Mouse (Mus musculus) liver, embryonic 14.5 days (tissue): ENCODE results near the gene Tor1aip1. TPM values are rescaled to one million over a fixed set of nuclear protein-coding genes. Genes with fewer than 3 reads are reported as not detected.
A peak's percentile ranks its signal among the peaks of the same experiment; 100 is the strongest.

Experiments used
- ATAC-seq: fragments of 200-750 bp; cut with Nextera tagmentation; 2 replicates; pipeline ENCODE4 v1.8.0; 2017; ENCODE audit warnings: moderate number of reproducible peaks, mild to moderate bottlenecking, moderate library complexity; ENCODE audit not compliant: insufficient read depth
- DNase-seq, 3 experiments: peaks; one replicate each; pipeline ENCODE4 v3.0.0-alpha.2; 2012 to 2013; ENCODE audit warnings: low read depth in 3 of 3, low spot score in 3 of 3
- H3K27ac ChIP-seq: fragments of 300-500 bp; sonication (generic); 2 replicates; pipeline ENCODE4 v1.5.1; 2014; ENCODE audit warnings: moderate library complexity, mild to moderate bottlenecking, control low read depth, inconsistent platforms
- H3K27me3 ChIP-seq: fragments of 300-500 bp; sonication (generic); 2 replicates; pipeline ENCODE4 v1.6.1; 2014; ENCODE audit warnings: mild to moderate bottlenecking, low read length, moderate library complexity; ENCODE audit not compliant: control insufficient read depth, insufficient read depth
- H3K36me3 ChIP-seq: fragments of 300-500 bp; sonication (generic); replicated peaks from 2 replicates; pipeline ENCODE4 v1.6.1; 2014; ENCODE audit warnings: low read depth; ENCODE audit not compliant: control insufficient read depth, insufficient read depth
- H3K4me1 ChIP-seq, 2 experiments: fragments of 200-500 bp in 1 of 2; fragments of 300-500 bp in 1 of 2; sonication (generic) in 1 of 2; replicated peaks; 2 replicates each; pipeline ENCODE4 v1.6.1; 2012 to 2014; ENCODE audit warnings: antibody characterized with exemption in 1 of 2, inconsistent platforms in 1 of 2, low read length in 1 of 2; ENCODE audit not compliant: control insufficient read depth in 2 of 2, insufficient read depth in 2 of 2
- H3K4me2 ChIP-seq: fragments of 300-500 bp; sonication (generic); 2 replicates; pipeline ENCODE4 v1.6.1; 2014; ENCODE audit warnings: low read depth, mild to moderate bottlenecking, control low read depth, moderate library complexity
- H3K4me3 ChIP-seq, 2 experiments: fragments of 200-500 bp in 1 of 2; fragments of 300-500 bp in 1 of 2; sonication (generic) in 1 of 2; 2 replicates each; pipeline ENCODE4 v1.5.1; 2012 to 2014; ENCODE audit warnings: low read depth in 2 of 2, low read length in 2 of 2, mild to moderate bottlenecking in 2 of 2, control low read depth in 1 of 2, inconsistent platforms in 1 of 2, moderate library complexity in 1 of 2; ENCODE audit not compliant: insufficient read depth in 1 of 2
- H3K9ac ChIP-seq: fragments of 300-500 bp; sonication (generic); replicated peaks from 2 replicates; pipeline ENCODE4 v1.6.1; 2014; ENCODE audit warnings: mild to moderate bottlenecking, control low read depth, moderate library complexity
- H3K9me3 ChIP-seq: fragments of 300-500 bp; sonication (generic); 2 replicates; pipeline ENCODE4 v1.6.1; 2016; ENCODE audit warnings: low read length, mixed read lengths; ENCODE audit not compliant: control insufficient read depth
- CTCF ChIP-seq: IDR thresholded peaks from 2 replicates; pipeline ENCODE4 v1.5.1; 2016; ENCODE audit warnings: antibody characterized with exemption, low read depth, control low read depth
- EP300 ChIP-seq: IDR thresholded peaks from 2 replicates; pipeline ENCODE4 v1.6.1; 2016; ENCODE audit warnings: antibody characterized with exemption, low read depth
- WGBS: fragments of 180-500 bp; shearing (Covaris S2); extraction: QIAGEN DNeasy Blood & Tissue Kit; methylation state at CpG from one replicate; pipeline ENCODE4 v1.1.7; 2014; ENCODE audit not compliant: insufficient replicate concordance; 5-methylcytosine and 5-hydroxymethylcytosine counted together
- polyA plus RNA-seq, 2 experiments: library from polyadenylated mRNA; depleted of rRNA in 1 of 2; stranded (reverse) in 1 of 2; unstranded in 1 of 2; fragments of >200 nt; fragmentation: Nextera tagmentation in 1 of 2; extraction: Ambion mirVana in 1 of 2; gene quantifications; 2 replicates each; pipeline versions ENCODE4 v1.2.1 to v1.2.3; 2012 to 2014

The Tor1aip1 gene
- polyA plus RNA-seq, 2 experiments: 6.4 to 20.9 TPM

DNA sequence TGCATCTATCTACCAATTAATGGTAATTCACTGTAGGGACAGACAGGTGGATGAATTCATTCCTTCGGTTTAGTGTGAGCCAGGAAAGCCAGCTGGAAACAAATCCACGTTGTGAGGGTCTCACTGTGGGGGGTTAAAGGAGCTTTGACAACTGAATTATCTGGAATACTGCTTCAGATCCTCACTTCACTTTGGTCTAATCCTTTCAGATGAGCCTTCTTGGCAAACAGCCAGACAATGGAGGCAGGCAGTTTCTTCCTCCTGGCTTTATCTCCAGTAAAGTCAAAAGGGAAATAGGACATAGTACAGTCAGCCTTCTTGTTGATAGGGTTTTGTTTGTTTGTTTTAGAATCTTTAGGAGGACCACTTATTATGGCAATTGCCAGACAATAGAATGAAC lies 46.9 kb downstream of the Tor1aip1 start:
- no peak for ATAC-seq
- no peak overlapping the region for H3K4me3 ChIP-seq
- no peaks in the 10 kb centered on the region for H3K4me1 ChIP-seq
- TF ChIP-seq EP300 (no peak), CTCF (no peak)
- WGBS: 35% methylated on average over 2 of the region's 2 CpGs
- H3K4me2 ChIP-seq: no peak overlapping the region
- H3K9ac ChIP-seq: no peak overlapping the region
- DNase-seq: no peak
- H3K27ac ChIP-seq: no peak overlapping the region
- no peaks in the 10 kb centered on the region for H3K27me3 ChIP-seq
- no peaks in the 10 kb centered on the region for H3K9me3 ChIP-seq
- H3K36me3 ChIP-seq: no peaks in the 10 kb centered on the region

DNA sequence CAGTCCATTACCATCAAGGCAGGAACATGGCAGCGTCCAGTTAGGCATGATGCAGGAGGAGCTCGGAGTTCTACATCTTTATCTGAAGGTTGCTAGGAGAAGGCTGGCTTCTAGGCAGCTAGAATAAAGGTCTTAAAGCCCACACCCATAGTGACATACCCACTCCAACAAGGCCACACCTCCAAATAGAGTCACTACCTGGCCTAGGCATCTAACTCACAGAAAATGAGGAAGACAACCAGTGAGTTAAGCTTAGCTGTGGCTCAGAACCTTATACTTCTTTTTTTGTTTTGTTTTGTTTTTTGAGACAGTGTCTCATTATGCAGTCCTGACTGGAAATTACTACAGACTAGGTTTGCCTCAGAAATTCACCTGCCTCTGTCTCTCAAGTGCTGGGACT lies 48.7 kb downstream of the Tor1aip1 start:
- no peak for ATAC-seq
- TF ChIP-seq CTCF: no peak
- TF ChIP-seq EP300: no peak

DNA sequence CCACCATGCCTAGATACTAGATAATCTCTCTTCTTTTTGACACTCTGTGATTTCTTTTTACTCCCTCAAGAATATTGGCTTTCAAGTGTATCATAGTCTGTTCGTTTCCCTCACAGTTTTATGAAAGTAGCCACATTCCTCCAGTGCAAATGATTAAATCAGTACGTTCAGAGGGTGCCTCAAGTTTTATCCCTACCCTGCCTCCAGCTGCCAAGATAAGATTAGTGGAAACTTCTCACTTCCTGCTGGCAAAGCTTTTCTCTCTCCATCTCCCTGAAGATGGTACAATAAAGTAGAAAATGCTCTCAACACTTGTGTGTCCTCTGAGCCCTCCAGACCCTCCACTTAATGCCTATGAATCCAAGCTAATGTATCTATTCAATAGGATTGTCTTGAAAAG lies 61.3 kb downstream of the Tor1aip1 start:
- no peak for TF ChIP-seq CTCF
- peak; percentile 28; the same call in 1 of the 2 replicates for TF ChIP-seq EP300
- Histone ChIP-seq H3K27ac (no peak overlapping the region), H3K27me3 (no peaks in the 10 kb centered on the region), H3K4me2 (peak overlapping the region; percentile 80), H3K9ac (no peak overlapping the region), H3K4me1 (peaks cover 16 to 19% of the 10 kb centered on the region in 2 experiments), H3K4me3 (no peak overlapping the region), H3K9me3 (no peaks in the 10 kb centered on the region), H3K36me3 (no peaks in the 10 kb centered on the region)
- WGBS: 8% methylated on average over 2 of the region's 2 CpGs
- peak; percentile 17 to 27 (median 26) for DNase-seq
- no peak for ATAC-seq

More for the DNA sequence above, 48.7 kb downstream of the Tor1aip1 start:
- no peak for DNase-seq
- Histone ChIP-seq H3K36me3 (no peaks in the 10 kb centered on the region), H3K9me3 (no peaks in the 10 kb centered on the region), H3K4me3 (no peak overlapping the region), H3K4me1 (no peaks in the 10 kb centered on the region; a peak in 1 of 4 replicates), H3K4me2 (no peak overlapping the region), H3K27me3 (no peaks in the 10 kb centered on the region), H3K9ac (no peak overlapping the region), H3K27ac (no peak overlapping the region)
- WGBS: 46% methylated on average over 2 of the region's 2 CpGs

DNA sequence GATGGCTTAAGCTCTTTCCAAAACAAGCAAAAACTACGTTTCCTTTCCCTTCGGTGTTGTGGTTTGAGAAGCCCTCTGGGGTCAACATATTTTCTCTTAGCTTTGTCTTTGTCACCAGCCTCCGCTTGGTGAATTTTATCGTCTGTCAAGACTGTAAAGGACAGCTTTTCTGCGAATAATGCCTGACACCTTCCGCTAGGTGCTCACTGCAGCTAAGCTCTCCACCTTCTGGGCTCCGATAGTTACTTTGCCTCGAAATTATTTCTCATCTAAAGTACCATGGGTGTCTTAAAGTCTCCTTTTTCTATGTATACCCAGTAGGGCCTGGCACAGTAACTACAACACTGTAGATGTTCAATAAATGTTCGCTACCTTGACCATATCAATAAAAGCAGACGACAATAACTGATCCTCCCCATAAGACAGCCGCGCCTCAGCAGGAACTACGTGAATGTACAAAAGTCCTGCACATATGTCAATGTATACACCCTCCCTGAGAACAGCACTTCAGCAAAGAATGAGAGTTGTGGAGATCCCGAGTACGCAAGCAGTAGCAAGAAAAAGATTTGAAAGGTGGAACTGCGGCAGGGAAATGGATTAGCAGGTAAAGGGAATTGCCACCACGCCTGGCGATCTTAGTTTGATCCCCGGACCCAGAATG lies 62.4 kb downstream of the Tor1aip1 start:
- WGBS: 5% methylated on average over 19 of the region's 19 CpGs
- Histone ChIP-seq H3K27ac (peak overlapping the region; percentile 53), H3K36me3 (no peaks in the 10 kb centered on the region), H3K27me3 (no peaks in the 10 kb centered on the region), H3K9me3 (no peaks in the 10 kb centered on the region), H3K4me3 (peak overlapping the region; percentile 70 to 97), H3K9ac (peak overlapping the region; percentile 48), H3K4me1 (peaks cover 16 to 19% of the 10 kb centered on the region in 2 experiments), H3K4me2 (peak overlapping the region; percentile 80)
- peak; percentile 20 to 37 (median 22) for DNase-seq
- peak; percentile 11 for ATAC-seq
- TF ChIP-seq CTCF (peak; percentile 31; the same call in 1 of the 2 replicates), EP300 (no peak)

DNA sequence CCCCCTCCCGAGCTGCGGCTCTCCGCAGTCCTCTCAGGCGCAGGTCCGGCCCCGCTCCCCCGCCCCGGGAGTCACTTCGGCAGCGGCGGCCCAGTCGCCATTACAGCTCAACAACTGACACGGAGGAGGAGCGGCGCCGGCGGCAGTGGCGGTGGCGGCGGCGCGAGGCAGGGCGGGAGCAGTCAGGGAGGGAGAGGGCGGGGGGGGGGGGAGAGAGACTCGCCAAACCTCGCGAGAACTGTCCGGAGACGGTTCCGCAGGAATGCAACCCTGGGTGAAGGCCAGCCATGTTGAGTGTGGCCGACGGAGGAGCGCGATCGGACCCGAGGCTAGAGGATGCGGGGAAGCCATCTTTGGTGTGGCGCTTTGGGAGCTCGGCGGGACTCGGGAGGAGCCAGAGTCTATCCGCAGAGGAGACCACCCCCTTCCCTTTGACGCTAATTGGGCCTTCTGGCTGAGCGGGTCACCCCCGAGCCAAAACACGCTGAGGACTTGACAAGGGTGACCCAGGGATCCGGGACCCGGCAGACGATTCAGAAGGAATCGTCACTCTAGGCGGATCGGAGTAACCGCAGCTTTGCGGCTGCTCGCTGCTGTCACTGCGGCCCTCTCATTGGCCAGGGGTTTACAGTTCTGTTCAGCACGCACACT lies 63.1 kb downstream of the Tor1aip1 start, which contains the start of gene Cep350:
Cep350 (minus strand) TSS at position 188 of the 651 bp plus-strand sequence.
- 0% methylated on average over 49 of the region's 57 CpGs for WGBS
- ATAC-seq (peak; percentile 97), DNase-seq (peak; percentile 95 to 97 (median 96))
- no peaks in the 10 kb centered on the region for H3K27me3 ChIP-seq
- H3K9ac ChIP-seq: peak within 1 kb of the TSS; percentile 98
- no peaks in the 10 kb centered on the region for H3K36me3 ChIP-seq
- H3K4me2 ChIP-seq: peak within 1 kb of the TSS; percentile 87
- peak within 1 kb of the TSS; percentile 87 for H3K27ac ChIP-seq
- peak within 1 kb of the TSS; percentile 97 to 99 for H3K4me3 ChIP-seq
- H3K4me1 ChIP-seq: peaks cover 16 to 19% of the 10 kb centered on the region in 2 experiments
- H3K9me3 ChIP-seq: no peaks in the 10 kb centered on the region
- no peak for TF ChIP-seq CTCF
- peak; percentile 51 for TF ChIP-seq EP300
